Mouse (Mus musculus): ENCODE data around the gene Ppp2r2c. TPM values are rescaled to one million over a fixed set of nuclear protein-coding genes. Genes with fewer than 3 reads are reported as not detected.
A peak's percentile ranks its signal among the peaks of the same experiment; 100 is the strongest.

Ppp2r2c gene
- polyA plus RNA-seq (2014; fragmentation: Nextera tagmentation; extraction: Ambion mirVana) = not detected in 2 replicates

- ATAC-seq (ENCODE audit: insufficient number of reproducible peaks, insufficient read depth, low FRiP score, low read depth) = no peak
- no peaks in the 10 kb centered on the region; the same call in 1 of the 2 replicates for H3K9me3 ChIP-seq (ENCODE audit: control insufficient read depth, low read length)
- no peaks in the 10 kb centered on the region for H3K36me3 ChIP-seq (ENCODE audit: control insufficient read depth, insufficient read depth, low read length)
- H3K9ac ChIP-seq (ENCODE audit: low read length) = no peak within 1 kb of the TSS; the same call in 1 of the 2 replicates
- WGBS = 2% methylated on average over 78 of the region's 108 CpGs
- H3K4me1 ChIP-seq (ENCODE audit: control insufficient read depth in 2 of 2, insufficient read depth in 2 of 2, low read length in 2 of 2) = peaks cover 0 to 15% of the 10 kb centered on the region in 2 experiments; a peak in 2 of 4 replicates
- H3K27ac ChIP-seq (replicated peaks in 1 of 2; ENCODE audit: control insufficient read depth in 1 of 2, insufficient read depth in 1 of 2, low read depth in 2 of 2, low read length in 2 of 2) = no peak within 1 kb of the TSS
- H3K4me3 ChIP-seq (ENCODE audit: control insufficient read depth in 1 of 2, insufficient read depth in 1 of 2, low read depth in 1 of 2, low read length in 2 of 2) = peak within 1 kb of the TSS; percentile 30 to 44; a peak in 3 of 4 replicates
- peak within 1 kb of the TSS; percentile 73 for H3K4me2 ChIP-seq (ENCODE audit: low read length)
- peaks cover 94% of the 10 kb centered on the region for H3K27me3 ChIP-seq (ENCODE audit: control insufficient read depth, insufficient read depth, low read length)
Observed at GRCm38 (mm10) chr5:36868266-36869090, at the start of gene Ppp2r2c. Ppp2r2c (plus strand) TSS chr5:36868513.

- Histone ChIP-seq H3K9ac (ENCODE audit: low read length) (no peak overlapping the region), H3K4me3 (ENCODE audit: control insufficient read depth in 1 of 2, insufficient read depth in 1 of 2, low read depth in 1 of 2, low read length in 2 of 2) (no peak overlapping the region), H3K4me1 (ENCODE audit: control insufficient read depth in 2 of 2, insufficient read depth in 2 of 2, low read length in 2 of 2) (no peaks in the 10 kb centered on the region), H3K9me3 (ENCODE audit: control insufficient read depth, low read length) (no peaks in the 10 kb centered on the region), H3K36me3 (ENCODE audit: control insufficient read depth, insufficient read depth, low read length) (peaks cover 47% of the 10 kb centered on the region), H3K4me2 (ENCODE audit: low read length) (no peak overlapping the region), H3K27ac (replicated peaks in 1 of 2; ENCODE audit: control insufficient read depth in 1 of 2, insufficient read depth in 1 of 2, low read depth in 2 of 2, low read length in 2 of 2) (no peak overlapping the region), H3K27me3 (ENCODE audit: control insufficient read depth, insufficient read depth, low read length) (no peaks in the 10 kb centered on the region)
- no peak for ATAC-seq (ENCODE audit: insufficient number of reproducible peaks, insufficient read depth, low FRiP score, low read depth)
- WGBS = 86% methylated on average over 5 of the region's 5 CpGs
Observed at GRCm38 (mm10) chr5:36819742-36820141, 48.6 kb upstream of the Ppp2r2c start.

GRCm38 (mm10) chr5:36820142-36820541 lies 48.2 kb upstream of the Ppp2r2c start:
- WGBS = 43% methylated on average over 6 of the region's 6 CpGs

GRCm38 (mm10) chr5:36822907-36823306 lies 45.4 kb upstream of the Ppp2r2c start:
- H3K4me1 ChIP-seq (ENCODE audit: control insufficient read depth in 2 of 2, insufficient read depth in 2 of 2, low read length in 2 of 2) = no peaks in the 10 kb centered on the region
- no peak overlapping the region for H3K9ac ChIP-seq (ENCODE audit: low read length)
- no peaks in the 10 kb centered on the region for H3K9me3 ChIP-seq (ENCODE audit: control insufficient read depth, low read length)
- no peaks in the 10 kb centered on the region for H3K27me3 ChIP-seq (ENCODE audit: control insufficient read depth, insufficient read depth, low read length)
- peaks cover 65% of the 10 kb centered on the region for H3K36me3 ChIP-seq (ENCODE audit: control insufficient read depth, insufficient read depth, low read length)
- H3K27ac ChIP-seq (replicated peaks in 1 of 2; ENCODE audit: control insufficient read depth in 1 of 2, insufficient read depth in 1 of 2, low read depth in 2 of 2, low read length in 2 of 2) = no peak overlapping the region
- no peak overlapping the region for H3K4me3 ChIP-seq (ENCODE audit: control insufficient read depth in 1 of 2, insufficient read depth in 1 of 2, low read depth in 1 of 2, low read length in 2 of 2)
- H3K4me2 ChIP-seq (ENCODE audit: low read length) = no peak overlapping the region
- 91% methylated on average over 4 of the region's 4 CpGs for WGBS
- ATAC-seq (ENCODE audit: insufficient number of reproducible peaks, insufficient read depth, low FRiP score, low read depth) = no peak

More at GRCm38 (mm10) chr5:36820142-36820541, 48.2 kb upstream of the Ppp2r2c start:
- H3K4me1 ChIP-seq (ENCODE audit: control insufficient read depth in 2 of 2, insufficient read depth in 2 of 2, low read length in 2 of 2) = no peaks in the 10 kb centered on the region
- no peak overlapping the region for H3K27ac ChIP-seq (replicated peaks in 1 of 2; ENCODE audit: control insufficient read depth in 1 of 2, insufficient read depth in 1 of 2, low read depth in 2 of 2, low read length in 2 of 2)
- no peaks in the 10 kb centered on the region for H3K9me3 ChIP-seq (ENCODE audit: control insufficient read depth, low read length)
- H3K4me2 ChIP-seq (ENCODE audit: low read length) = no peak overlapping the region
- H3K27me3 ChIP-seq (ENCODE audit: control insufficient read depth, insufficient read depth, low read length) = no peaks in the 10 kb centered on the region
- ATAC-seq (ENCODE audit: insufficient number of reproducible peaks, insufficient read depth, low FRiP score, low read depth) = no peak
- peaks cover 47% of the 10 kb centered on the region for H3K36me3 ChIP-seq (ENCODE audit: control insufficient read depth, insufficient read depth, low read length)
- no peak overlapping the region for H3K4me3 ChIP-seq (ENCODE audit: control insufficient read depth in 1 of 2, insufficient read depth in 1 of 2, low read depth in 1 of 2, low read length in 2 of 2)
- no peak overlapping the region for H3K9ac ChIP-seq (ENCODE audit: low read length)

GRCm38 (mm10) chr5:36829098-36829497 lies 39.2 kb upstream of the Ppp2r2c start:
- Histone ChIP-seq H3K4me2 (ENCODE audit: low read length) (no peak overlapping the region), H3K27ac (replicated peaks in 1 of 2; ENCODE audit: control insufficient read depth in 1 of 2, insufficient read depth in 1 of 2, low read depth in 2 of 2, low read length in 2 of 2) (no peak overlapping the region), H3K4me3 (ENCODE audit: control insufficient read depth in 1 of 2, insufficient read depth in 1 of 2, low read depth in 1 of 2, low read length in 2 of 2) (no peak overlapping the region), H3K9ac (ENCODE audit: low read length) (no peak overlapping the region), H3K27me3 (ENCODE audit: control insufficient read depth, insufficient read depth, low read length) (no peaks in the 10 kb centered on the region), H3K4me1 (ENCODE audit: control insufficient read depth in 2 of 2, insufficient read depth in 2 of 2, low read length in 2 of 2) (peaks cover 8 to 15% of the 10 kb centered on the region in 2 experiments), H3K36me3 (ENCODE audit: control insufficient read depth, insufficient read depth, low read length) (peaks cover 26% of the 10 kb centered on the region), H3K9me3 (ENCODE audit: control insufficient read depth, low read length) (no peaks in the 10 kb centered on the region)
- ATAC-seq (ENCODE audit: insufficient number of reproducible peaks, insufficient read depth, low FRiP score, low read depth) = no peak
- WGBS = 79% methylated on average over 4 of the region's 4 CpGs

- Histone ChIP-seq H3K36me3 (ENCODE audit: control insufficient read depth, insufficient read depth, low read length) (peaks cover 25% of the 10 kb centered on the region), H3K4me2 (ENCODE audit: low read length) (peak within 1 kb of the TSS; percentile 95), H3K9ac (ENCODE audit: low read length) (peak within 1 kb of the TSS; percentile 80), H3K4me1 (ENCODE audit: control insufficient read depth in 2 of 2, insufficient read depth in 2 of 2, low read length in 2 of 2) (peaks cover 8 to 15% of the 10 kb centered on the region in 2 experiments), H3K9me3 (ENCODE audit: control insufficient read depth, low read length) (no peaks in the 10 kb centered on the region), H3K27me3 (ENCODE audit: control insufficient read depth, insufficient read depth, low read length) (no peaks in the 10 kb centered on the region), H3K4me3 (ENCODE audit: control insufficient read depth in 1 of 2, insufficient read depth in 1 of 2, low read depth in 1 of 2, low read length in 2 of 2) (peak within 1 kb of the TSS; percentile 69 to 70), H3K27ac (replicated peaks in 1 of 2; ENCODE audit: control insufficient read depth in 1 of 2, insufficient read depth in 1 of 2, low read depth in 2 of 2, low read length in 2 of 2) (peak within 1 kb of the TSS in 1 of 2 experiments; percentile 55; a peak in 2 of 4 replicates)
- 1% methylated on average over 46 of the region's 46 CpGs for WGBS
- ATAC-seq (ENCODE audit: insufficient number of reproducible peaks, insufficient read depth, low FRiP score, low read depth) = peak; percentile 75
Observed at GRCm38 (mm10) chr5:36829913-36830879, 38.1 kb upstream of the Ppp2r2c start, which contains the start of gene Man2b2. Man2b2 (minus strand) TSS chr5:36830653.

- Histone ChIP-seq H3K9ac (ENCODE audit: low read length) (no peak overlapping the region), H3K4me2 (ENCODE audit: low read length) (peak overlapping the region; percentile 95; the same call in 1 of the 2 replicates), H3K4me3 (ENCODE audit: control insufficient read depth in 1 of 2, insufficient read depth in 1 of 2, low read depth in 1 of 2, low read length in 2 of 2) (no peak overlapping the region), H3K36me3 (ENCODE audit: control insufficient read depth, insufficient read depth, low read length) (peaks cover 16% of the 10 kb centered on the region; the same call in 1 of the 2 replicates), H3K4me1 (ENCODE audit: control insufficient read depth in 2 of 2, insufficient read depth in 2 of 2, low read length in 2 of 2) (peaks cover 8 to 15% of the 10 kb centered on the region in 2 experiments), H3K27ac (replicated peaks in 1 of 2; ENCODE audit: control insufficient read depth in 1 of 2, insufficient read depth in 1 of 2, low read depth in 2 of 2, low read length in 2 of 2) (no peak overlapping the region), H3K27me3 (ENCODE audit: control insufficient read depth, insufficient read depth, low read length) (no peaks in the 10 kb centered on the region), H3K9me3 (ENCODE audit: control insufficient read depth, low read length) (no peaks in the 10 kb centered on the region)
- 58% methylated on average over 7 of the region's 7 CpGs for WGBS
- ATAC-seq (ENCODE audit: insufficient number of reproducible peaks, insufficient read depth, low FRiP score, low read depth) = no peak
Observed at GRCm38 (mm10) chr5:36831272-36831671, 37.0 kb upstream of the Ppp2r2c start.
